Mouse (Mus musculus) T-helper 2 cell (primary cell): Measurements from ENCODE around the gene Myod1.

Source experiments
- in situ Hi-C: fragments of 300-600 bp; cut with MboI, MseI; formaldehyde crosslinking; loops from one replicate; pipeline ENCODE4 v1.15.1; 2025; ENCODE audit warnings: high pct_unique_total_duplicates

Gene Myod1

DNA sequence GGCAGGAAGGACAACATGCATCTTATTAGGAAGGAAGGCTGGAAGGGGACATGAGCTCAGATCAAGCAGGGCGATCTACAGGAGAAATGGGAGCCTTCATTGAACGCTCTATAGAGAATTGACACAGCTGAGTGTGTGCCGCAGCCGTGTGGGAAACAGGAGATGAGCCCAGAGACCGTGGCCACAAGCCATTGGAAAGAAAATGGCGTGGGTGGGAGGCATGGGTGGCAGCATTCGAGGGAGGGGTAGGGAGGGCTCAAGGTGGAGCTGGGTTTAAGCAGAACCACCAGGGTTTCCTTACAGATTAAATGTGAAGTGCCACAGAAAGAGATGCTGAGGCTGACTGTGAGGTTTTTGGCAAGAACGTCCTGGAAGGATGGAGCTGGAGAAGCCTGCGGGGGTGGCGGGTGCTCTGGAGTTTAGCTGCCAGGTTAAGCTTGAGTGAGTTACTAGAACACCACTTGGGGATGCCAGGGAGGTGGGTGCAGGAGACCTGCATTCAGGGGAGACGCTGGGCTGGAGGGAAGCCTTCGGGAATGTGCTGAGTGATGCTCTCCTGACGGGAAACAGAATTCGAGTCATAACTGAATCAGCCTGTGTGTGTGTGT is 39.6 kb downstream of the Myod1 start:
- in situ Hi-C loops = no loop called here

DNA sequence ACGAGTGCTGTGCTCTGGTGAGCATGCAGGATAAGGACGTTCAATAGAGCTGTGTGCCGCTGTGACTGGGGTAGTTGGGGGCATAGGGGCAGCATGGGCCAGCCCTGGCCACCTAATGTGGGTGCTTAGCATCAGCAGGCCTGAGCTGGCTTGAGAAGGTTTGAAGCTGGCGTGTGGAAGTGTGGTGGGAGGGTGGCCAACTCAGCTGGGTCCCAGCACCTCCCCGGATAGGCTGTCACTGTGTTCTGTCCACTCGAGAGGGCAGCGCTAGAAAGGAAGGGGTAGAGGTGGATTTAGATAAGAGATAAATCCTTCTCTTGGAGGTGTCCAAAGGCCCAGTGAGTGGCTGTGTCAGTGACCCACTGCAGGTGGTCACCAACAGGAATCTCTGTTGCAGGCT is 41.2 kb downstream of the Myod1 start:
- in situ Hi-C loops = no loop called here

DNA sequence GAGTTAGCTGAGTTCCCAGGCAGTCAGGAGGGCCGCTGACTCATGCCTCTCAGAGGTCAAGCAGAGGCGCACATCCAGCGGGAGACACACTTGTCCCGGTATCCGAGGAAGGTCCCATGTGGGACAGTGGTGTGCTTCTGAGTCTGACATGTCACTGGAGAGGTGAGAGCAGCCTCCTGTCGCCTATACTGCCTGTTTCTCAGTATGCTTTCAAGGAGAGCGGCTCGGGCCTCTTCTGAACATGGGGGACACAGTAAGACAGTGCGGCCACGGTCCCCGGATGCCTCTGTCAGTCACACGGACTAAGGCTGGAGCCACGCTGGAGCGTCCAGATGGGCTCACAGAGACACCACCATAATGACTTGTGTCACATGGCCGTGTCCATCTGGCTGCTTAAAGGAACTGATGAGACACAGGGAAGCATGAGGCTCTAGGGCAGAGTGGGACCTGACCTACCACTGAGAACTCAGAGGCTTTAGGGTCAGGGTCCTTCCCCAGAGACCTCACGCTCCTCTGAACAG is 41.9 kb downstream of the Myod1 start:
- in situ Hi-C loops = no loop called here

GRCm38 (mm10) chr7:46421535-46421934 is 45.3 kb downstream of the Myod1 start:
- in situ Hi-C loops = no loop called here

DNA sequence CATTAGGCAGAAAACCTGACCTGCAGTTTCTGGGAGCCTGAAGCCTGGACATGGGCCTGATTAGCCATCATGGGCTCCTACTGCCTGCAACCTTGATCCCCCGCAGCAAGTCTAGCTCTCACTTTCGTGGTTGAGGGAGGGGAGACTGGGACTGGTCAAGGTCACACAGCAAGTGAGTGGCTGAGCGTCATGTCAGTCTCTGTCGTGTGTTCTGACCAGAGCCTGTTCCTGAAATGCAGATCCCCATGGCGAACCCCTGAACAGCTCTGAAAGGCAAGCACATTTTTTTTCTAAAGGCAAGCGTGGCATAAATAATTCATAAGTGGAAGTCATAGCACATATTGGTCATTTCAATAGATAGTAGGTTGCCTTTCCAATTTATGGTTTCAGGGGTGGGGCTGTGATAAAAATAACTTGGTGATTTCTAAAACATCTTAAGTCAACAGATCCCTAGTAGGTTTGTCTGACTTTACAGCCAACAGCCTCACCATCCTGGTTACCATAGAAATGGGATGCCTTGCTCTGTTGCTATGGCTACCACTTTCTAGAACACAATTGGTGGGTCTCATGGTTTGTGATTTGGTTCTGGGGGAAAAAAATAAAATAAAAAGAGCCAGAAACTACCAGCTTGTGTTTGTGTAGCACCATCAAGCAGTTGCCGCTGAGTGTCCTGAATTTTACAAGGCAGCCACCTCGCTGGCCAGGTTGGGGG is 45.9 kb downstream of the Myod1 start:
- in situ Hi-C loops = no loop called here

DNA sequence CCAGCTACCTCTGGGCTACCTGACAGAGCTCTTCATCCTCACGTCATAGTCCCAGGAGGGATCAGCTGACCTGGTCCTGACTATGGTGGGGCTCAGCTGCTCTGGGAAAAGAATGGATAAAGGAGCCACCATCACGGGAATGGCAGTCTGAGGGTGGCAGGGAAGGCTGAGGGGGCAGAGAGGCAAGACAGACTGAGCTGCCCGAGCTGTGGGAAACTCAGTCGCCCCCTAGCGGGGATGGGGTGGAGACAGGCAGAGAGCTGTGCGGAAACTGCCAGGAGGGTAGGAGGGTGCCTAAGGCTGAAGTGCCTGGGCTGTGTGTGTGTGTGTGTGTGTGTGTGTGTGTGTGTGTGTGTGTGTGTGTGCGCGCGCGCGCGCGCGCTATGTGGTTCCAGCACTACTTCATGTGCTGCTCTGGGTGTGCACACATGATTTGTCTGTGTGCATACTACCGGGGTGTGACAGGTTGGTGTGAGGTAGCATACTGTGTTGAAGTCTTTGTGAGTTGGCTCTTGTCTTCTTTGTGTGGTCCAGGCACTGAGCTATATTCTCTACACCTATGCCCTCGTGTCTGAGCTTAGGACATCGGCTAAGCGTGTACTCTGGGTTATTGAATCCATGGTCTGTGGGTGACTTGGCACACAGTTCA is 46.6 kb downstream of the Myod1 start:
- in situ Hi-C loops = no loop called here

DNA sequence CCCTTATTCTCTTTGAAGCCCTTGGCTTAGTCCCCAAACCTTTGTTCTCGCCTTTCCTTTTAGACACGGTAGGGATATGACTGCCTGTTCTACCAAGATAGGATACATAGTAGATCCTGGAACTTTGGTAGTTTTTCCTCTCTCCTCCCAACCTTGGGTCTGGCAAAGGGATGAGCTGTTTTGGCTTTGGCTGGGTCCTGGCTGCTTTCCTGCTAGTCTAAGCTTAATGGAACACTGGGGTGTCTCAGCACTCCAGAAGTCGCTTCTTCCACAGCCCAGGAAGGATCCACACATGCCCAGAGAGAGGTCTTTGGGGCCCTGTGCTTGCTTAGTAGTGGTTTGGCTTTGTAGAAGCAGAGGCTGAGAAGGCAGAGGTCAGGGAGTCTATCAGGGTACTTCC is 47.7 kb downstream of the Myod1 start:
- in situ Hi-C loops = no loop called here

- in situ Hi-C loops = no loop called here
Observed at GRCm38 (mm10) chr7:46425012-46425411, 48.7 kb downstream of the Myod1 start.
